Mouse (Mus musculus) intestine, embryonic 14.5 days (tissue): ENCODE measurements around the gene Slc9a1. TPM values are rescaled to one million over a fixed set of nuclear protein-coding genes. Genes with fewer than 3 reads are reported as not detected.

Experiments
- ATAC-seq: fragments of 200-750 bp; cut with Nextera tagmentation; replicated peaks from 2 replicates; pipeline ENCODE4 v1.8.0; 2017; ENCODE audit warnings: low read depth, moderate number of reproducible peaks, moderate TSS enrichment, moderate library complexity; ENCODE audit not compliant: low FRiP score, low TSS enrichment
- DNase-seq: peaks from one replicate; pipeline ENCODE4 v3.0.0-alpha.2; 2018; ENCODE audit warnings: low spot score
- H3K27ac ChIP-seq: fragments of 300-500 bp; sonication (generic); 2 replicates; pipeline ENCODE4 v1.5.1; 2014; ENCODE audit warnings: low read depth, mild to moderate bottlenecking, control low read depth
- H3K27me3 ChIP-seq: fragments of 300-500 bp; sonication (generic); replicated peaks from 2 replicates; pipeline ENCODE4 v1.6.1; 2014; ENCODE audit warnings: low read length, control low read depth; ENCODE audit not compliant: control insufficient read depth, insufficient read depth
- H3K36me3 ChIP-seq: fragments of 300-500 bp; sonication (generic); 2 replicates; pipeline ENCODE4 v1.6.1; 2014; ENCODE audit warnings: low read length, control low read depth; ENCODE audit not compliant: control insufficient read depth, insufficient read depth
- H3K4me1 ChIP-seq: fragments of 300-500 bp; sonication (generic); replicated peaks from 2 replicates; pipeline ENCODE4 v1.6.1; 2014; ENCODE audit warnings: low read length, control low read depth, mixed read lengths; ENCODE audit not compliant: control insufficient read depth, insufficient read depth
- H3K4me2 ChIP-seq: fragments of 300-500 bp; sonication (generic); 2 replicates; pipeline ENCODE4 v1.6.1; 2014; ENCODE audit warnings: low read length
- H3K4me3 ChIP-seq: fragments of 300-500 bp; sonication (generic); 2 replicates; pipeline ENCODE4 v1.5.1; 2014; ENCODE audit warnings: low read depth, low read length, control low read depth, mixed read lengths
- H3K9ac ChIP-seq: fragments of 300-500 bp; sonication (generic); 2 replicates; pipeline ENCODE4 v1.6.1; 2014; ENCODE audit warnings: mild to moderate bottlenecking, low read length
- H3K9me3 ChIP-seq: fragments of 300-500 bp; sonication (generic); 2 replicates; pipeline ENCODE4 v1.6.1; 2016; ENCODE audit warnings: low read length, control low read depth; ENCODE audit not compliant: control insufficient read depth
- WGBS: fragments of 180-500 bp; shearing (Covaris S2); extraction: QIAGEN DNeasy Blood & Tissue Kit; methylation state at CpG from one replicate; pipeline ENCODE4 v1.1.7; 2014; 5-methylcytosine and 5-hydroxymethylcytosine counted together
- polyA plus RNA-seq: library from polyadenylated mRNA; unstranded; fragments of >200 nt; fragmentation: Nextera tagmentation; extraction: Ambion mirVana; gene quantifications from 2 replicates; pipeline ENCODE4 v1.2.1, GENCODE M21; 2014

Slc9a1 gene
- polyA plus RNA-seq, 1 experiment from 2014 or later = 11.6 TPM

- peak; percentile 50 for ATAC-seq
- no peaks in the 10 kb centered on the region for H3K4me1 ChIP-seq
- no peaks in the 10 kb centered on the region for H3K27me3 ChIP-seq
- H3K4me3 ChIP-seq = no peak overlapping the region
- no peak overlapping the region for H3K9ac ChIP-seq
- H3K36me3 ChIP-seq = peaks cover 29% of the 10 kb centered on the region
- H3K4me2 ChIP-seq = no peak overlapping the region
- no peaks in the 10 kb centered on the region for H3K9me3 ChIP-seq
- DNase-seq = peak; percentile 81
- WGBS = 32% methylated on average over 4 of the region's 4 CpGs
- H3K27ac ChIP-seq = no peak overlapping the region
These were observed 54.6 kb downstream of the Slc9a1 start for GRCm38 (mm10) chr4:133424100-133424499.

DNA sequence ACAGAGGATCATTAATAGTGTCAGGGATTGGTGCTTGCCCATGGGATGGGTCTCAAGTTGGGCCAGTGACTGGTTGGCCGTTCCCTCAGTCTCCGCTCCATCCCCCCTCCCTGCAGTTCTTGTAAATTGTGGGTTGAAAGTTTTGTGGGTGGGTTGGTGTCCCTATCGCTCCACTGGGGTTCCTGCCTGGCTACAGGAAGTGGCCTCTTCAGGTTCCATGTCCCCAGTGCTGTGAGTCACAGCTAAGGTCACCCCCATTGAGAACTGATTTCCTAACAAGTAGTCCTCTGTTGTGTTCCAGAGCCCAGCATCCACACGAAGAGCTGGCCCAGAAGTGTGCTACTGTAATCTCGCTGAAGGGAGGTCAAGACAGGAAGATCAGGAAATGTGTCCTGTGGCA is 56.6 kb downstream of the Slc9a1 start:
- peaks cover 19% of the 10 kb centered on the region for H3K36me3 ChIP-seq
- DNase-seq (no peak), ATAC-seq (no peak)
- WGBS = 73% methylated on average over 5 of the region's 5 CpGs
- no peaks in the 10 kb centered on the region for H3K4me1 ChIP-seq
- no peak overlapping the region for H3K4me3 ChIP-seq
- no peaks in the 10 kb centered on the region for H3K9me3 ChIP-seq
- no peak overlapping the region for H3K4me2 ChIP-seq
- H3K27me3 ChIP-seq = no peaks in the 10 kb centered on the region
- H3K27ac ChIP-seq = no peak overlapping the region
- no peak overlapping the region for H3K9ac ChIP-seq

GRCm38 (mm10) chr4:133431508-133431907 is 62.0 kb downstream of the Slc9a1 start:
- no peak overlapping the region for H3K9ac ChIP-seq
- WGBS = 88% methylated on average over 6 of the region's 6 CpGs
- no peaks in the 10 kb centered on the region for H3K9me3 ChIP-seq
- no peak overlapping the region for H3K4me2 ChIP-seq
- H3K4me3 ChIP-seq = no peak overlapping the region
- no peak overlapping the region for H3K27ac ChIP-seq
- DNase-seq (no peak), ATAC-seq (no peak)
- no peaks in the 10 kb centered on the region for H3K27me3 ChIP-seq
- no peaks in the 10 kb centered on the region for H3K4me1 ChIP-seq
- H3K36me3 ChIP-seq = no peaks in the 10 kb centered on the region

- Histone ChIP-seq H3K9ac (no peak overlapping the region), H3K4me3 (0 out of 2 replicates have a peak overlapping the region, but pooled peaks have one; percentile 3), H3K27ac (no peak overlapping the region; the same call in 1 of the 2 replicates), H3K27me3 (no peaks in the 10 kb centered on the region), H3K4me1 (no peaks in the 10 kb centered on the region), H3K9me3 (no peaks in the 10 kb centered on the region), H3K36me3 (no peaks in the 10 kb centered on the region), H3K4me2 (peak overlapping the region; percentile 25)
- 15% methylated on average over 17 of the region's 17 CpGs for WGBS
- DNase-seq (peak; percentile 63), ATAC-seq (peak; percentile 63; the same call in 1 of the 2 replicates)
These were observed 63.2 kb downstream of the Slc9a1 start for GRCm38 (mm10) chr4:133432560-133433171.

DNA sequence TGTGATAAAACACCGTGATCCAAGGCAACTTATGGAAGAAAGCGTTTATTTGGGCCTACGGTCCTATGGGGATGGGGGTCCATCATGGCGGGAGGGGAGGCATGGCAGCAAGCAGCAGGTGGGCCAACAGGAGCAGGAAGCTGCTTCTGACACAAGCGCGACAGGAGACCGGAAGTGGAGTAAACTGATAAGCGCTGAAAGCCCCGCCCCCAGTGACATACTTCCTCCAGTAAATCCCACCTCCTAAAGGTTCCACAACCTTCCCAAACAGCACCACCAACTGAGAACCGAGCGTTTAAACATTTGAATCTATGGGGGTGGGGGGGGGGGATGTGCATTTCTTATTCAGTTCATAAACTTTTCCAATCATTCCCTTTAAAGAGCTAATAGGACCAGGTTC is 66.4 kb downstream of the Slc9a1 start:
- no peak overlapping the region for H3K4me3 ChIP-seq
- no peak overlapping the region for H3K27ac ChIP-seq
- no peak overlapping the region for H3K4me2 ChIP-seq
- no peaks in the 10 kb centered on the region for H3K9me3 ChIP-seq
- WGBS = 94% methylated on average over 11 of the region's 11 CpGs
- DNase-seq = no peak
- H3K9ac ChIP-seq = no peak overlapping the region
- no peaks in the 10 kb centered on the region for H3K27me3 ChIP-seq
- no peaks in the 10 kb centered on the region for H3K36me3 ChIP-seq
- peaks cover 20% of the 10 kb centered on the region for H3K4me1 ChIP-seq
- ATAC-seq = no peak

- Histone ChIP-seq H3K4me1 (peaks cover 20% of the 10 kb centered on the region), H3K4me3 (peak overlapping the region; percentile 0; the same call in 1 of the 2 replicates), H3K36me3 (no peaks in the 10 kb centered on the region), H3K9ac (peak overlapping the region; percentile 34), H3K27ac (peak overlapping the region; percentile 93), H3K27me3 (no peaks in the 10 kb centered on the region), H3K9me3 (no peaks in the 10 kb centered on the region), H3K4me2 (peak overlapping the region; percentile 50)
- WGBS = 2% methylated on average over 17 of the region's 17 CpGs
- peak; percentile 84 for DNase-seq
- peak; percentile 91 for ATAC-seq
These were observed 70.2 kb downstream of the Slc9a1 start for GRCm38 (mm10) chr4:133439460-133440376.

GRCm38 (mm10) chr4:133440377-133440795 is 70.9 kb downstream of the Slc9a1 start:
- Histone ChIP-seq H3K9me3 (no peaks in the 10 kb centered on the region), H3K9ac (peak overlapping the region; percentile 34), H3K27ac (peak overlapping the region; percentile 93), H3K36me3 (no peaks in the 10 kb centered on the region), H3K4me1 (peaks cover 20% of the 10 kb centered on the region), H3K4me3 (peak overlapping the region; percentile 0; the same call in 1 of the 2 replicates), H3K4me2 (peak overlapping the region; percentile 50), H3K27me3 (no peaks in the 10 kb centered on the region)
- ATAC-seq (peak; percentile 85), DNase-seq (peak; percentile 78)
- 2% methylated on average over 6 of the region's 6 CpGs for WGBS

DNA sequence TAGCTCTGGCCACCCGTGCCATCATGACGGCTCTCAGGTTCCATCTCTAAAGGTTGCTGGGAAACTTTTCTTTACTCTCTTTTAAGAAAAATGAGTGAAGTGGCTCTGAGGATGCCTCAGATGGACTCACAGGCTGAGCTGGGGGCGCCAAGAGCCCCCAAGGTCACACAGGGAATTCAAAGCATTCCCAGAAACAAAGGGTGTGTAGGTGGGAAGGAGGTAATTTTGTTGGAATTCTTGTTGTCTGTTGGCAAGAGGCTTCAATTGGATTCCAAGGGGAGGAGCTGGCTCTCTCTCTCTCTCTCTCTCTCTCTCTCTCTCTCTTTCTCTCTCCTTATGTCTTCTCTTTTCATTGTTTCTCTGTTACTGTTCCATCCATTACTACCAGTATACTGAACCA is 72.7 kb downstream of the Slc9a1 start:
- Histone ChIP-seq H3K4me2 (no peak overlapping the region), H3K36me3 (no peaks in the 10 kb centered on the region), H3K9me3 (no peaks in the 10 kb centered on the region), H3K27me3 (no peaks in the 10 kb centered on the region), H3K4me3 (no peak overlapping the region), H3K4me1 (peaks cover 20% of the 10 kb centered on the region), H3K27ac (no peak overlapping the region), H3K9ac (no peak overlapping the region)
- DNase-seq = no peak
- 65% methylated on average over 3 of the region's 3 CpGs for WGBS
- ATAC-seq = no peak
